Mouse (Mus musculus): Measurements from ENCODE around the gene Spata46.

Spata46 gene

DNA sequence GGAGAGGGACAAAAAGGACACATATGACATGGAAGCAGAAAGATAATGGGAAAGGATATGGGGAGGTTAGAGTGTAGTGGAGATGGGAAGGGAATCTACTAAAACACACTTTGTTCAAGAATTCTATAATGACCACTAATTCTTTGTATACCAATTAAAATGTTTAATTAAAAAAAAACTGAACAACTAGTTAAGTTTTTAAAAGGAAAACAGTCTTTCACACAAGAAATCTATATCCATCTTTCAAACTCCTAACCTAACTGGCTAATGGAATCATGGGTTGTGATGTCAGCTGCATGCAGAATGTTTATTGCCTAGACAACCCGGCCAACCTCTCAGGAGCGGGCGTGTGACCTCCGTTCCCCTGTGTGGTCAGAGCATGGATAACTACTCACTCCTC is at the start of gene Spata46:
Gene Spata46, plus strand, starts transcription at position 301 of the 400 bp plus-strand sequence.
- DNase-seq (ENCODE audit: low read depth, low spot score): no peak

DNA sequence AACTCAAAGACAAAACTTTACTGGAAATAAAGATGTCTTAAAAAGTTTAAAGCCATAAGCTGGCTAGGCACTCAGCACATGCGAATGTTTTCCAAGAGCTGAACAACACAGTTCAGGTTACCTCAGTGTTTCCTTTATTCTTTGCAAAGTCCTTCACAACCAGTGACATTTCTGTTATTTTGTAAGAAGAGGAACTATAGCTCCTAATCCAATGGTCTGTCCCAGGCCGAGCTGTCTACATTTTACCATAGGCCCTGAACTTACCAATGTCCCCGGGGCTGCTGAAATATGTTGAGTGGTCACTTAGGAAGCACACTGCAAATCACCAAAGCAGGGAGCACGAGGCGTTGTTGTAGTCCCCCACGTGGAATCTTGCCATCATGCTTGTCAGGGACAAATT is 38.3 kb upstream of the Spata46 start:
- DNase-seq (ENCODE audit: low read depth, low spot score): no peak

DNA sequence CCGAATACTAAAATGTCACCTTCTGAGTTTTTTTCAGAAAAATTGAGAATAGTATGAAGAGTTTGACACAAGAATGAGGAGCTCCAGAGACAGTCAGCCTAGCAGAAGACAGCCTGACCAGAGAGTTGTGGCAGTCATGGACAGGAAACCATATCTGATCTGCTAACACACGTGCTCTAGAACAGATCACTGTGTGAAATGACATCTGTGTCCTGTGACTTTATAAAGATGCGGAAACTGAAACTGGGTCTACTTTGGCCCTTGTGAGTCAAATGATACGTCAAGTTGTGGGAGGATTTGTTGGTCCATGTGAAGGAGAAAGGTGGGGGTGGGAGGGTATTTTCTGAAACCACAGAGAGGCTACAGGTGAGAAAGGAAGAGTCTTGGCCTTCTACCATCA is 37.9 kb upstream of the Spata46 start:
- no peak for DNase-seq (ENCODE audit: low read depth, low spot score)

DNA sequence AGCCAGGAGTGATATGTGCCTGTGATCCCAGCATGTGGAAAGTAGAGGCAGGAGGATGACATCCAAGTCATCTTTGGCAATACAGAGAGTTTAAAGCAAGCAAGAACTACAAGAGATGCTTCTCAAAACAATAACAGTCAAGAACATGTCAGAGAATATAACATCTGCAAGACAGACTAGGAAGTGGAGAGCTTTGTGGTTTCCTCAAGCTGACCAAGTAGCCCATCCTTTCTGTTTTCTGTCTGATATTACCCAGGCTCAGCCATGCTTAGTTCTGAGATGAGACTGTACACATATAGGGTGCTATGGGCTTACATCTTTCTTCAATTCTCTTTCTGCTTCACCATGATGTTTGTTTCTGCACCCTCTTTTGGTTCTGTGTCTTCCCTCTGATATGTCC is 35.4 kb upstream of the Spata46 start:
- DNase-seq (ENCODE audit: low read depth, low spot score): no peak

DNA sequence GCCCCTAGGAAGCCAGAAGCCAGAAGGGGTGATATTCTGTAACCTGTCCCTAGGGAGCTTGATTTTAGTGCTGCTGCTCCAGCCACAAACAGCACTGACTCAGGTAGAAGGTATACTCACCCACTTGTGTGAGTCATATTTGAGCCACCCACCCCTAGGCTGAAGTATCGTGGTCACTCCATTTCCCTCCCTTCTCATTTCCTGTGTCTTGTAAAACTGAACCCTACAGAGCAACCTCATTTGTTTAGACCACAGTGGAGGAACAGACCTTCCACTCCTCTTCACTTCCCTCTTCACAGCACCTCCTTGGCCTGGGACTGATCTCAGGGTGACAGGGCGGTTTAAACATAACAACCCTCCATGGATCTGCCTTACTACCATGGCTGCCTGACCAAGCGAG is 31.6 kb upstream of the Spata46 start, which contains the start of gene Sh2d1b1:
Gene Sh2d1b1, plus strand, starts transcription at position 305 of the 400 bp plus-strand sequence.
- no peak for DNase-seq (ENCODE audit: low read depth, low spot score)

DNA sequence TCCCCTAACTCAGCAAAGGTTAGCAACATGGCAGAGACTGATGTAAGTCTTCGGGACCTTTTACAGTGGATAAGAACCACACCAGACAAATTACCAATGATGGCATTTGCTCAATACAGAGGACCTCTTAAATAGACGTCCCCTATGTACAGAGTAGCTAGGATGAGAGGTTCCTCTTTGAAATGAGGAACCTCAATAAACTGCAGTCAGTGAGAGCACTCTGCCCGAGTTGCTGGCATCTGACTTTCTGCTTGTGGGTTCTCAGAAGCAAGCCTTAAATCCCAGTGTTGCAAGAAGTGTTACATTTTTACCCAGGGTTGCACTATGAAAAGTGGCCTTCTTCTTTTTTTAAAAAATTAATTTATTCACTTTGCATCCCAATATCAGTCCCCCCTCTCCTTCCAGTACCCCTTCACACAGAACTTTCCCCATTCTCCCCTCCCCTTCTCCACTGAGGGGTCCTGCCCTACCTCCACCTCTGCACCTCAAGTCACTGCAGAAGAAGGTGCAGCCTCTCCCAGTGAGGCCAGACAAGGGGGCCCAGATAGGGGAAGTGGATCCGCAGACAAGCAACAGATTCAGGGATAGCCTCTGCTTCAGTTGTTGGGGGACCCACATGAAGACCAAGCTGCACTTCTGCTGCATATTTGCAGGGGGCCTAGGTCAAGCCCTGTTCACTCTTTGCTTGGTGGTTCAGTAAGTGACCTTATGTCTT is 26.0 kb upstream of the Spata46 start:
- no peak for DNase-seq (ENCODE audit: low read depth, low spot score)

DNA sequence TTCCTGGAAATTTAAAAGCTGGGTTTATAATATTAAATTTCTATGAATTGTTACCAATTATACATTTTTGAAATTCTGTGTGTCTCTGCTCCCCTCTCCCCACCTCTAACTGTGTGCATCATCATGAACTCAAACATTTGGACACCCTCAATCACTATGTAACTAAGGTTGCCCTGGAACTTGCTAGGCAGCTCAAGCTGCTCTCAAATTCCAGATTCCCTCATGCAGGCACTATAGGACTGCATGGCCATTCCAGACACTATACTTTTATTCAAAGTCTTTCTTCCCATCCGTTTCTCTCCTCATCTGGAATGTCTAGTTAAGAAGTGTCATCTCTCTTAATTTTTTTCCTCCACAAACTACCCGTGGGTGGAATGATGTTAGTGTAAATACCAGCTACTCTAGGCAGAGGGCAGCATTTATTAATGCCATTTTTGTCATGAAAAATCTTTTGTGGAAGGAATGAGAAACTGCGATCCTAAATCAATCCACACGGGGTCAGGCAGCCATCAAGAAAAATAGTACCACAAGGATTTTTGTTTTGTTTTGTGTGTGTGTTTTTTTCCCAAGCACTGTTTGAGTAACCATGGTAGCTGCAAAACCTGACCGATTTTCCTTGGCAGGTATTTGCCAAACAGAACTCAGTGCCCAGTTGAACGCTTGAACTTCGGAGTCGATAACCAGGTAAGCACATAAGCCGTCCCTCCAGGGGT is 16.2 kb upstream of the Spata46 start:
- DNase-seq (ENCODE audit: low read depth, low spot score): no peak

DNA sequence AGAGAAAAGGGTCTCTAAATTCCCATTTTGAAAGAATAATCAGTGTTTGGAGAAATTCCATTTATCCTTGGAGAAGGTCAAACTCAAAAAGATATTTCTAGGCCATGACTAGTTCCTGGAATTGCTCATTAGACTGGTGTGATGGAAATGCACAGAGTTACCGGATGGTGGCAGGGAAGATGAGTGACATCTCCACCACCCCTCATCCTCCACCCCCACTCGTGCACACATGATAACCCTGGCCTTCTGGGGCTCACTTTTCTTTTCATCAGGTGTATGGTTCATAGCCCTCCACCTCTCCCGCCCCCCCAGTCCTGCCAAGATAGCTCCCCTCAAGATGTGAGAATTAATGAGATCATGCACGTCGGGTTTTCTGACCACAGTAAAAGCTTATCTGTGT is 15.3 kb upstream of the Spata46 start:
- DNase-seq (ENCODE audit: low read depth, low spot score): no peak

DNA sequence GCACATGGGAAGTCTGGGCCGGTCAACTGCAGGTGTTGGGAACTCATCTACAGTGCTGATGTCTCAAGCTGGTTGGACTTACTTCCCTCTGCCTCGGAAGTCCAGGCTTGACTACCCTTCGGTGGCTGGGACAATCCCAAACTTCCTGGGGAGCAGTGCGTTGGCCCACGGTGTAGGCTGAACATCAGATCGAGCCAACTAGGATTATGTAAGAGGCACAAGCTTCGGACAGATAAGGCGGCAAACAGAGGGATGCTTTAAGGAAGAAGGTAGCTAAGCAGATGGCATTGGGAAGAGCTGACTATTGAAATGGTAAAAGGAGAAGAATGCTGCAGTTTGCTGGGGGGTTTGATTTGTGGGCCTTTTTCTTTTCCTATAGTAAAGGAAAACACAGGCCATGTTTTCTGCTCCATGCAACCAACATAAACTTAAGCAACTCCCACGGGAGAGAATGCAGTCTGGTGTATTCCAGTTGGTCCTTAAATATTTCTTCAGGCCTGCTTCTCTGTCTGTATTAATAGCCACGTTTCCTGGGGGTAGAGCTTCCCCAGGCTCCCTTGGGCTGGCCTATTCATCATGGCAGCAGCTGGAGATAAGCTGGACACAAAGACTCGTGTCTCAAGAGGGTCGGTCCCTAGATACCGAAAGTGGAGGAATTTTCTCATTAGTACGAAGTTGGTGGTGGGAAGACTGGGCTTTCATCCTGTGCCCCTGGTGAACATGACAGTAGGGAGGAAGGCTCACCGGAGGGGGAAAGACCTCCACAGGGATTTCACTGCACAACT is 13.6 kb upstream of the Spata46 start:
- DNase-seq (ENCODE audit: low read depth, low spot score): no peak

DNA sequence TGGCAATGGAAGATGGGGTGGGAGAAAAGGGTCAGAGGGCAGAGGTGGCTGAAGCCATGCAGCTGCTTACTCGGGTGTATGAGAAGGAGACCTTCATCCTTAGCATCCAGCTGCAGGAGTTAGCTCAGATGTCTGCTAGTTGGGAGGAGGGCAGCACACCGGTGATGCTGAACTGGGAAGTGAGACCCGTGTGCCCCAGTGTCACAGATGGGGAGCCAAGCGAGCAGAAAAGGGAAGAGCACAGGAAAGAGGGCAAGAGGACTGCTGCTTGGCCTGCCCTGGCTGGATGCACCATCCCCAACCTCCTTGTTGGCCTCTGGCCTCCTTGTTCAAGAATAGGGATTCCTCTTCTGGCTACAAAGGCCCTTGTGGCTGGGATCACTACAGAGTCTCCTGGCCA is 9.1 kb upstream of the Spata46 start:
- no peak for DNase-seq (ENCODE audit: low read depth, low spot score)

DNA sequence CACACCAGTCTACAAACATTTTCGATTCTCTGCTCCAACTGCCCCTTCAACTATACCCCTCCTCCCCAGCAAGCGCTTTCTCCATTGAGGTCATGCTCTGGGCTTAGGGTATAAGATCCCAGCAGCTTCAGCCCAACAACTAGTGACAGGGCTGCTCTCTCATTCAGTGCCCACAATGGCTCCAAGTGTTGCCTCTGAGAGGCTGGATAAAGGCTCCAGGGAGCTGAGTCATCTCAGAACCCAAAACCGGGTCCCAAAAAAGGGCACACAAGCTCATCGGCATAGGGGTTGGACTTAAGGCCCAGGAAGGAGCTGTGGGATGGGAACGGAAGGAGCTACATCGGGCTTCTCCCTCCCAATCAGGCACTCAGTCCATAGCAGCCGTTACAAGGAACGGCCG is 6.9 kb upstream of the Spata46 start:
- DNase-seq (ENCODE audit: low read depth, low spot score): no peak

DNA sequence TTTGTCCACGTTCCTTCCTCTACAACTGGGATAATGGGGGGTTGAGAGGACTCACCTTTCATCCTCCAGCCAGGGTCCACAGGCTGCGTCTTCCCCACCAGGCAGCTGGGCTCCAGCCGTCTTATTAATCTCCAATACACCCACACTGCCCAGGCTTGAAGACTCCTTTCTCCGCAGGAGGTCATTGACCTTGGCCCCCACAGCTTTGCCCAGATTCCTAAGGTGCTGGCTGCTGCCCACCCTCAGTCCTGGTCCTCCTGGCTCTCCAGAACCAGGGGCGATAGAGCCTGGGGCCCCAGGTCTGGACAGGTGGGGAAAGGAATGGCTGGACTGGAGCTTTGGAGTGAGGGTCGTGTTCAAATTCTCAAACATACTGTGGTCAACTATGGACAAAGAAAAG is 6.1 kb upstream of the Spata46 start:
- DNase-seq (ENCODE audit: low read depth, low spot score): no peak

DNA sequence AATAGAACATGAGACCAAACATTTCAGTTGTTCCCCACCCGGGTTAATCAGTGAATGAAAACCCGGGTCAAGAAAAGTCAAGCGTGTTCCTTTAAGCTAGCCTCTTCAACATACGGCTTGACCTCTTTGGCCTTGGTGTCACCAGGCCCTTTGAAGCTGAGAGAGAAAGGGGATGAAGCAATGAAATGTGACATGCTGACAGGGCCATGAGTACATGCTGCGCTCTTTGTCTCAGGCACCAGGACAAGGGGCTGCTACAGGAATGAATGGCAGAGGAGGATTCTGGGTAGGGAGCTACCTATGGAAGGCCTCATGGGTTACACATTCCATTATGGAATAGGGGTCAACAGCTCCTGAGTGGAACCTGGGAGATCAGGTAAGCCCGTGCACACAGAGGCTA is 5.5 kb upstream of the Spata46 start:
- DNase-seq (ENCODE audit: low read depth, low spot score): no peak

DNA sequence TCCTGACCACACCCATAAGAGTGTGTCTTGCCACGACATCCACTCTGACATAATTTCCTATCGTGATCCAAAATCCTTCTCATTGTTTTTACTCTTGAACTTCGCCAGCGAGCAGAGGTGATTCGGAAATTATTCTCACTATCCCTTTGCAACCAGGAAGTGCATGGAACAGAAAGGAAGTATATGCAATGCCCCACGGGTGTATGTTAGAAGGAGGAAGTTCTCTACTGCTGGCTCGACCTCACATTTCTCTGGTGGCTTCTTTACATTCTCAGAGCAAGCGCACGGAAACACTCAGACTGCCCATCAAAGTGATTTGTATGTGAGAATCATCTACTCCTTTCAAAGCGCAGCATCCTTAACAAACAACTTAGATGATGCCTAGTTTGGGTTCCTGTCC is 3.6 kb upstream of the Spata46 start:
- DNase-seq (ENCODE audit: low read depth, low spot score): no peak

DNA sequence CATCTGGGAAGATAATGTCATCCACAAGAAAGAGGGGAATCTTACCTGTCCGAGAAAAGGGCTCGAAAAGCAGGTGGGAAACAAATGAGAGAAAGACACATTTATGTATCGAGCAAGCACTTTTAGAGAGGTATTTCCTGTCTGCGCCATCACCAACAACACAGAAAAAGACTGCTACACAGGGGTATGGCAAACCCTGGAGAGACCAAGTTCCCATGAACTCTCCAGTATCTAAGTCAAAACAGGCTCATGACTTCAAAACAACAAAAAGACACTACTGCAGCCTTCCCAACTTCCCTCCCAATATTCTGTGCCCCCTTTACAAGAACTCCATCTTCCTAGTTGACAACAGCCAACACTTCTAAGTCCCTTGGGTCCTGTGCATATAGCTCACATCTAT is 2.4 kb upstream of the Spata46 start, which contains the start of gene Gm7694:
Gene Gm7694, minus strand, starts transcription at position 101 of the 400 bp plus-strand sequence.
- no peak for DNase-seq (ENCODE audit: low read depth, low spot score)

DNA sequence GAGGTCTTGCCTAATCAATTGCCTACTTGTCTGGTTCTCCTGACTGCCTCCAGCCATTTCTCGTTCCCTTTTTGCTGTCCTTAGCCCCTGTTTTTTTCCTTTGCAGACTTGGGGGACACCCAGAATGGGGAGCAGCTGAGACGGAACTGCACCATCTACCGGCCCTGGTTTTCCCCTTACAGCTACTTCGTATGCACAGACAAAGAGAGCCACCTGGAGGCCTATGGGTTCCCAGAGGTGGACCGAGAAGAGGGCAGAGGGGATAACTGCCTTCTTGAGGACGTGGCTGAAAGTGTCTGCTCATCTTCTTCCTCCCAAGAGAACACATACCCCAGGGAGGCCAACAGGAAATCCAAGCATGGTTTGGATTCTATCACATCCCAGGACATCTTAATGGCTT is 2.8 kb downstream of the Spata46 start:
- no peak for DNase-seq (ENCODE audit: low read depth, low spot score)

DNA sequence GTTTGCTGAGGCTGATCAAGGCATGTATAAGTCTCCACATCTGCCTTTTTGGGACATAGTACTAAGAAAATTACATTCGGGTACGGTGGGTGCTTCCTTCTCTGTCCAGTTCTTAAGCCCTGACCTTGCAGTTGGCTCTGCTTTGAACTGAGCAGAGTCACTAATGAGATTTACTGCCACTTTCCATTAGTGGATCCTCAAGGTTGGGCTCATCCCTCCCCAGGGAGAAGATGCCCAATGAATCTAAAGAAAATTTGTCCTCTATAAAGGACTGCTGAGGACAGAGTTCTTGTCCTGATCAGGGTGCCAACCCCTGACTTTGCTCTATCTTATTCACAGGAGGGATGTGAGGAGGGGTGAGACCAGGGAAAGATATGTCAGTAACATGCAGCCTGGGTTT is 13.4 kb downstream of the Spata46 start:
- DNase-seq (ENCODE audit: low read depth, low spot score): no peak

DNA sequence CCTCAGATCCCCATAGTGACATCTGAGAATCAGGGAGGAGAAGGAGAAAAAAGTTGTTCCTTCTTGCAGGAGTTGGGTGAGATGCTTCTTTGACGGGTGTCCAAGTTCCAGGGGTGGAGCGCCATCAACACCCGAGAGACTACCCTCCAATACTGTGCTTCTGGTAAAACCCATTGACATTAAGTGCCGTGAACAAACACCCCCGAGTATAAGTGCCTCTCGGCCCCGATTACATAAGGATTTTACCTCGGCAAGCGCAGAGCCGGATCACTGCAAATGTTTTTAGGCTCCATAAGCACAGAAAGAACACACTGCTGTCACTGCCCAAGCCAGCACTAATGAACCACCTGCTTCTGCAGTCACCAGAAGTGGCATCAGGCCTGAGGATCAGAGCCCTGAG is 14.4 kb downstream of the Spata46 start:
- no peak for DNase-seq (ENCODE audit: low read depth, low spot score)

DNA sequence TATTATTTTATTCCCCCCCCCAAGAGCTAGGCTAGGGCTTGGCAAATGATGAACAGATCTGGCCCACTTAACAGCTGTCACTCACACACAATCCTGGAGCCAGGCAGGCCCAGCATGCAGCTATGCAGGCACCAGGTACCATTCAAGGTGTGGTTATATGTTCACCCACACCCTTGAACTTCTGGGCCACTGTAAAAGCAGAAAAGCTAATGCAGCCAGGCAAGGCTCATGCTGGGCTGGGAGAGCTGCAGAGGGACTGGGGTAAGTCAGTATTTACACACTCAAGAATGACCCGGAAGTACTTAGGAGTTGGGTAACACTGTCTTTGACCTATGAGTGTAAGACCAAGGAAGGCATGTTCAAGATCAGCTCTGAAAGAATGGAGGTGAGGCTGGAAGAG is 15.7 kb downstream of the Spata46 start:
- no peak for DNase-seq (ENCODE audit: low read depth, low spot score)

DNA sequence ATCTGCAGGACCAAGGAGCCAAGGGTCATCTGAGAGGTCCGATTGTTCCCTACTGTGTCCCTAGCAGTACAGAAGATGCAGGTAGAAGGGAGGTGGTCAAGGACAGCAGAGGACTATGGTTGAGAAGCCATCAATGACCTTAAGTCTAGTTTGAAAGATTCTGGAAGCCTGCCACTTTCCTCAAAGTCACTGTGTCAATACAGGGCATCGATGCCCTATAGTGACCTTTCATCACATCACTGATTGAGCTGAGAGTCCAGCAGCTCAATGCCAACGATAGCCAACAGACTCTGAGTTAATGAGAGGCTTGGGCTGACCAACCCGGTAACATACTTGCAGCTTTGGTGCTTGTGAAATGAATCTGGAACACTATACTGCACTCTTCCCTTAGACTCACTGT is 16.7 kb downstream of the Spata46 start:
- DNase-seq (ENCODE audit: low read depth, low spot score): no peak

DNA sequence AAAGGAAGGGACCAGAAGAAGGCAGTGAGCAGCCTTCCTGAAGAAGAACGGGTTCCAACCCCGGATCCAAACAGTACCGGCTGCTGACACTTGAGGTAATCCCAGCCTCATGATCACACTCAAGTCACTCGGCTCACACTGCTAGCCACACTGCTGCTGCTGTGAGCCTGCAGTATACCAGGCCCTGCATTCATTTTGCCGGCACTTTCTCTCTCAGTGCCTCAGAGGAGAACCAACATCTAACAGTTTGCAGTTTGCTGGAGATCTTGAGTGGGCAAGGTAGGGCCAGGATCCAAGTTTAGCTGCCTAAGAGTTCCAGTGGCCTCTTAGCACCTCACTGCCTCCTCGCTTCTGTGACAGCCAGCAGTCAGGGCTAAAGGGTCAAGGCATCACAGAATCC is 23.3 kb downstream of the Spata46 start:
- DNase-seq (ENCODE audit: low read depth, low spot score): no peak

DNA sequence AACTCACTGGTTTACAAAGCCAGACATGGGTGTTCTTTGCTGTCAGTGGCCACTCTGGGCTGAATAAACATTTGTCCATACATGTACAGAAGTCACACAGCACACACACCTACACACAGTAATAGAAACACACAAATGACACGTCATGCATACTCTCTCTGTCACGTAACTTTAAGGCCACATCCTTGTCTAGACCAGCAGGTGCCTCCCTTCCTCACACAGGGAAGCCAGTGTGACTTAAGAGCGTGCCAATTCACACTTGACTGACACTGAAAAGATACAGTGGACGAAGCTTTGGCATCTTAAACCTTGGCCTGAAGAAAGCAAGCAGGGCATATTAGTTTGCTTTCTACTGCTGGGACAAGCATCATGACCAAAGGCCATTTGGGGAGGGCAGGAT is 24.2 kb downstream of the Spata46 start:
- DNase-seq (ENCODE audit: low read depth, low spot score): no peak

DNA sequence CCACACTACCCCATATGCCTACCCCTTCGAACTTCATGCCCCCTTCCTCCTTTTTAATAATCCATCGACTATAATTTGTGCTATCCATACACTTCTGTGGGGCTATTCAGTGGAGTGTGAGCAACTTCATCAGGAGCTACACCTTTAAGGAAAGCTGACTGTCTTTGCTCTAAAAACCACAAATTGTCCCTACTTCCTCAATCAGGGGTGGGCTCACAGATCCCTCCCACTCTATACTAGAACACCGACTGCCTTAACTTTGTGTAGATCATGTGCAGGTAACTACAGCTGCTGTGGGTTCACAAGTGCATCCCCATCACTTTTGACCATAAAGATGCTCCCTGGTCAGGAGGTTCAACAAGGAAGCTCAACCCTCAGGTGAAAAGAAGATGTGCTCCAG is 31.3 kb downstream of the Spata46 start:
- no peak for DNase-seq (ENCODE audit: low read depth, low spot score)

Data from c-Kit-negative CD71-positive TER-119-positive erythroid progenitor cells, embryonic 14.5 days (primary cell).